Mouse (Mus musculus): ENCODE results near the gene Zmynd8.
A peak's percentile ranks its signal among the peaks of the same experiment; 100 is the strongest.
"Not testable (repeated sequence)": the region's sequence is repeated elsewhere in the genome, so short reads cannot be mapped to it uniquely, and the experiment has no call there.

Gene Zmynd8

GRCm38 (mm10) chr2:165828770-165829169 is 70.0 kb downstream of the Zmynd8 start:
- DNase-seq: no peak

GRCm38 (mm10) chr2:165825964-165826712 is 72.7 kb downstream of the Zmynd8 start:
- DNase-seq: peak; percentile 79

- no peak for DNase-seq
Observed at GRCm38 (mm10) chr2:165825261-165825900, 73.4 kb downstream of the Zmynd8 start.

- DNase-seq: no peak
Observed at GRCm38 (mm10) chr2:165824826-165825225, 74.0 kb downstream of the Zmynd8 start.

- no peak for DNase-seq
Observed at GRCm38 (mm10) chr2:165822478-165822877, 76.3 kb downstream of the Zmynd8 start.

- no peak for DNase-seq
Observed at GRCm38 (mm10) chr2:165821671-165822070, 77.1 kb downstream of the Zmynd8 start.

- no peak for DNase-seq
Observed at GRCm38 (mm10) chr2:165820504-165821095, 78.2 kb downstream of the Zmynd8 start.

GRCm38 (mm10) chr2:165820073-165820472 is 78.7 kb downstream of the Zmynd8 start:
- DNase-seq: no peak

- peak; percentile 84 for DNase-seq
Observed at GRCm38 (mm10) chr2:165818985-165819948, 79.5 kb downstream of the Zmynd8 start.

GRCm38 (mm10) chr2:165818570-165818969 is 80.2 kb downstream of the Zmynd8 start:
- DNase-seq: no peak

GRCm38 (mm10) chr2:165817437-165817836 is 81.4 kb downstream of the Zmynd8 start:
- DNase-seq: peak; percentile 74

- DNase-seq: no peak
Observed at GRCm38 (mm10) chr2:165815103-165815880, 83.5 kb downstream of the Zmynd8 start.

- DNase-seq: no peak
Observed at GRCm38 (mm10) chr2:165812889-165813288, 85.9 kb downstream of the Zmynd8 start.

- peak; percentile 62 for DNase-seq
Observed at GRCm38 (mm10) chr2:165811536-165811935, 87.3 kb downstream of the Zmynd8 start.

GRCm38 (mm10) chr2:165809901-165810477 is 88.8 kb downstream of the Zmynd8 start:
- no peak for DNase-seq

GRCm38 (mm10) chr2:165809091-165809490 is 89.7 kb downstream of the Zmynd8 start:
- no peak for DNase-seq

GRCm38 (mm10) chr2:165808179-165808975 is 90.4 kb downstream of the Zmynd8 start:
- no peak for DNase-seq

- not testable (repeated sequence) for DNase-seq
Observed at GRCm38 (mm10) chr2:165800174-165800573, 98.6 kb downstream of the Zmynd8 start.

GRCm38 (mm10) chr2:165797876-165798275 is 100.9 kb downstream of the Zmynd8 start:
- no peak for DNase-seq

- no peak for DNase-seq
Observed at GRCm38 (mm10) chr2:165793283-165793638, 105.6 kb downstream of the Zmynd8 start.
